Mouse (Mus musculus): ENCODE measurements around the gene Clec18a.

DNA sequence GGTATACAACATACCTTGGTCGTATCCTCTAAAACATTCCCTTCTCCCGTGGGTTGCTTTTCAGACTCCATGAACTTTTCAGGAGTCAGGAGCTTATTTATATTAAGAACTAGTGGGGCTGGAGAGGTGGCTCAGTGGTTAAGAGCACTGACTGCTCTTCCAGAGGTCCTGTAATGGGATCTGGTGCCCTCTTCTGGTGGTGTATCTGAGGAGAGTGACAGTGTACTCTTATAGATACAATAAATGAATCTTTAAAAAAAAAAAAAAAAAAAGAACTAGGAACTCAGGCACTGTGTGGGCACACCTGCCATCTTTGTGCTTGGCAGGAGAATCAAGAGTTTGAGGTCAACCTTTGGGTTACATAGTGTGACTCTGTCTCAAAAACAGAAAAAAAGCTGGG, 43.5 kb downstream of the Clec18a start:
- TF ChIP-seq POLR2A (IDR thresholded peaks at IDR 0.05; ENCODE audit: low read depth, low read length) (no peak), CTCF (conservative IDR thresholded peaks at IDR 0.05; ENCODE audit: insufficient read depth, insufficient read length, low read depth, low read length) (no peak)
